Mouse (Mus musculus): ENCODE data around the gene Prss46. TPM values are rescaled to one million over a fixed set of nuclear protein-coding genes. Genes with fewer than 3 reads are reported as not detected.

Prss46 gene
- total and polyA plus RNA-seq, 2 experiments from 2014 or later, result 0.12 TPM; not detected in 1

DNA sequence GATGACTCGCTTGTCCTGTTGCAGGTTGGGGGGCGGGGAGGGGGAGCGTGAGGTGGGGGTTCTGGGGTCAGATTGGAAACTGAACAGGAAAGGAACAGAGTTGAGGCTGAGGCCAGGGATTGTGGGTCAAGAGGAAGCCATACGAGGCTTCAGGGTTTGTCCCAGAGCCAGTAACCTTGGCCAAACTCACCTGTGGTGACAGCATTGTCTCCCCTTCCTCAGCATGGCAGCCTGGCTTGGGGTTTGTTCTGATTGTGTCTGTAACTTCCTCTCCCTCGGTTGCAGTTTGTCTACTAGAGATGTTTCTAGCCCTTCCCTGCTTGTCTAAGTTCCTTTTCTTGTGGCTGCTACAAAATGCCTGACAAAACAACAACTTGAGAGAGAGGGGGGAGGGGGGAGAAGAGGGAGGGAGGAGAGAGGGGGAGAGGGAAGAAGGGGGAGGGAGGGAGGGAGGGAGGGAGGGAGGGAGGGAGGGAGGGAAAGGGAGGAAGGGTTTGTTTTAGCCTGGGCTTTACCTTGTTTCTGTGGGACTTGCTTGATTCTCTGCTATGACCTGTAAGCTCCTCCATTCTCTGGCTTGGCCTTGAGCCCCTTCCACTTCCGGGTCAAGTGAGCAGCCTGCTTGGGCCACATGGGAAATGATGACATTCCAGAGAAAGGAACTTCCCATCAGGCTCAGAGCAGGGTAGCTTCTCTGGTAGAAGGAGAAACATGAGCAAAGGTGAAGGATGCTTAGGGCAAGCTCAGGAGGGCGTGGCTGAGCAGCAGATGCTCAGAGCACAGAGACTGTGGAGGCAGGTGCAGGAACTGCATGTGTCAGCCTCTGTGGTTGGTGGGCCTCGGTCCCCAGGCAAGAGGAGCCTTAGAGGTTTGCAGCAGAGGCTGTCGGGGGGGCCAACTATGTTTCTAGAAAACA is 43.3 kb downstream of the Prss46 start:
- Histone ChIP-seq H3K4me3 (ENCODE audit: low read depth, low read length) (no peak overlapping the region), H3K36me3 (ENCODE audit: insufficient read depth) (no peaks in the 10 kb centered on the region), H3K9me3 (ENCODE audit: low read length) (no peaks in the 10 kb centered on the region), H3K4me2 (ENCODE audit: low read depth) (no peak overlapping the region), H3K27ac (ENCODE audit: low read depth, low read length) (no peak overlapping the region), H3K4me1 (ENCODE audit: insufficient read depth) (no peaks in the 10 kb centered on the region), H3K27me3 (ENCODE audit: insufficient read depth, low read length) (no peaks in the 10 kb centered on the region), H3K9ac (no peak overlapping the region)
- no peak for TF ChIP-seq CTCF (IDR thresholded peaks at IDR 0.05; ENCODE audit: low read depth)
- 58% methylated on average over 9 of the region's 9 CpGs for WGBS
- DNase-seq, result no peak
- no peak for ATAC-seq

DNA sequence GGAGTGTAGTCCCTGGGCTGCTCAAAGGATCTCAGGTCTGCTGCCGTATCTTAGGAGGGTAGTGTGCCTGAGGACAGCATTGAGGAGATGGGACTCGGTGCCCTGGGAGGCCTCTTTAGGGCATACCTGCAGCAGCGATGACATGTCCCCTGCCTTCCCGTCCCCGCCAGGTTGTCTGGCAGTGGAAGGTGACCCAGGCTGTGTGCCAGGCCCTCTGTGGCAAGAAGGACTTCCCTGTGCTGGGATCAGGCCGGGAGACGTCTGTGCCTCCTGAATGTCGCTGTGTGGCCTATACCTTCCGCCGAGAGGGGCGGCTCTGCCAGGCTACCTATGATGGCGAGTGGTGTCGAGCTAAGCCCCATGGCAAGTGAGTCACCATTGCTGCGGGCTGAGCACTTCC is 44.6 kb downstream of the Prss46 start:
- no peak for ATAC-seq

DNA sequence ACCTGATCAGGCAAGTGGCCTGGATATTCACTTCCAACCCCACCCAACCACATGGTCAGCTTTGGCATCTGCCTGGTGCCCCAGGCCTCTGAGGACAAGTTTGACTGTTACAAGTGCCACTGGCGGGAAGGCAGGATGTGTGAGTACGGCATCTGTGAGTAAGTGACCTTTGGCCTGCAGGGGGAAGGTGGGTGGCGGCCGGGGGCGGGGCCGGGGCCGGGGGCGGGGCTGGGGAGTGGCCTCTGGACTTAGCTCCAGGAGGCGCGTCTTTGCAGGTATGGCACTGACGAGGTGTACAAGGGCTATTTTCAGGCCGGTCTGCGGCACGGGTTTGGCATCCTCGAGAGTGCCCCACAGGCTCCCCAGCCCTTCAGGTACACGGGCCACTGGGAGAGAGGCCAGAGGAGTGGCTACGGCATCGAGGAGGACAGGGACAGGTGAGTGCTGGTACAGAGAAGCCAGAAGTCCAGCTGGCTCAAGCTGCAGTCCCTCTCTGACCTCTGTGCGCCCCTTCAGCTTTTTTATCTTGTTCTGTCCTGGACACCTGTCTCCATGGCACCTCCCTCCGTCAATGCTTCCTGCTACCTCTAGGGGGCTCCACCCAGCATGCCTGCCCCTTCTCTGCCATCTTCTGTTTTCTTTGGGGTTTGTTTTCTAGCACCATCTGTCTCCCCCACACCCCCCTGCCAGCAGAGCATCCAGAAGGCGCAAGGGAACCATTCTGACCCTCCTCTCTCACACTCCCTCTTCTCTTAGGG is 45.9 kb downstream of the Prss46 start:
- Histone ChIP-seq H3K4me2 (ENCODE audit: low read depth) (no peak overlapping the region), H3K9ac (no peak overlapping the region)
- no peak for ATAC-seq

More for the DNA sequence above, 44.6 kb downstream of the Prss46 start:
- Histone ChIP-seq H3K27me3 (ENCODE audit: insufficient read depth, low read length) (no peaks in the 10 kb centered on the region), H3K27ac (ENCODE audit: low read depth, low read length) (no peak overlapping the region), H3K4me3 (ENCODE audit: low read depth, low read length) (no peak overlapping the region), H3K4me2 (ENCODE audit: low read depth) (no peak overlapping the region), H3K9me3 (ENCODE audit: low read length) (no peaks in the 10 kb centered on the region), H3K4me1 (ENCODE audit: insufficient read depth) (no peaks in the 10 kb centered on the region), H3K36me3 (ENCODE audit: insufficient read depth) (no peaks in the 10 kb centered on the region), H3K9ac (no peak overlapping the region)
- no peak for TF ChIP-seq CTCF (IDR thresholded peaks at IDR 0.05; ENCODE audit: low read depth)
- WGBS, result 91% methylated on average over 14 of the region's 14 CpGs
- no peak for DNase-seq

DNA sequence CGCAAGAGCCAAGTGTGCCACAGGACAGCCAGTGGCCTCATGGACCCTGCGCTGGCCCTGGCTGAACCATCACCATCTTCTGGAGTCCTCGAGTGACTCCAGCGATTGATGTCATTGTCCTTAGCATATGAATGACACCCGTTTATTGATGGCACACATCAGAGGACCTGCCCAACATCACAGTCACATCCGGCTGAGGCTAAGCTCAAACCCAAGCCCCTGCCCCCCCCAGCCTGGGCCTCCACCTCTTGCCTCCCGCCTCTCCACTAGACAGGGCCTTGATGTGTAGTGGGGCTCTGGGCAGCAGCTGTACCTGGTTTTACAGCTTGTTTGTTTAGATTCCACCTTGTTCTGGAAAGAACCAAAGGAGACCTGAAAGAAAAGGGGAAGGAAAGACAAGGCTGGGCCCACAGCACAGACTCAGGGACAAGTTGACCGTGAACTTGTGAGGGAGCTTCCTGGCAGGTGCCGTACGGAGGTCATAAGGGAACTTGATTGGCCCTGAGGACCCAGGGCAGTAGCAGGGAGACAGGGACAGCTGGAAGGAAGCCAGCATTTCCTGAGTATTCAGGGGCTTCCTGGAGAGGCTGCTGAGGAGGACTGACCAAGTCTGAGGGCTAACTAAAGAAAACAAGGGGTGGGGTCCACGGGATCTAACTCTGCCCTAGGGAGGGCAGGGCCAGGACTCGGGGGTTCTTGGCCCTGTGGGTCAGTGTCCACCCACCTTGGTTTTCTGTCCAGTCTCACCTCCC is 46.9 kb downstream of the Prss46 start:
- no peak overlapping the region for H3K4me2 ChIP-seq (ENCODE audit: low read depth)
- H3K4me3 ChIP-seq (ENCODE audit: low read depth, low read length), result no peak overlapping the region
- no peaks in the 10 kb centered on the region for H3K36me3 ChIP-seq (ENCODE audit: insufficient read depth)
- ATAC-seq (no peak), DNase-seq (no peak)
- H3K27me3 ChIP-seq (ENCODE audit: insufficient read depth, low read length), result no peaks in the 10 kb centered on the region
- no peaks in the 10 kb centered on the region for H3K4me1 ChIP-seq (ENCODE audit: insufficient read depth)
- 86% methylated on average over 12 of the region's 12 CpGs for WGBS
- no peak for TF ChIP-seq CTCF (IDR thresholded peaks at IDR 0.05; ENCODE audit: low read depth)
- H3K9me3 ChIP-seq (ENCODE audit: low read length), result no peaks in the 10 kb centered on the region
- no peak overlapping the region for H3K27ac ChIP-seq (ENCODE audit: low read depth, low read length)
- no peak overlapping the region for H3K9ac ChIP-seq

More for the DNA sequence above, 45.9 kb downstream of the Prss46 start:
- H3K36me3 ChIP-seq (ENCODE audit: insufficient read depth), result no peaks in the 10 kb centered on the region
- 14% methylated on average over 21 of the region's 21 CpGs for WGBS
- no peaks in the 10 kb centered on the region for H3K9me3 ChIP-seq (ENCODE audit: low read length)
- no peak overlapping the region for H3K4me3 ChIP-seq (ENCODE audit: low read depth, low read length)
- no peak for DNase-seq
- no peak overlapping the region for H3K27ac ChIP-seq (ENCODE audit: low read depth, low read length)
- H3K27me3 ChIP-seq (ENCODE audit: insufficient read depth, low read length), result no peaks in the 10 kb centered on the region
- H3K4me1 ChIP-seq (ENCODE audit: insufficient read depth), result no peaks in the 10 kb centered on the region
- peak; percentile 42 for TF ChIP-seq CTCF (IDR thresholded peaks at IDR 0.05; ENCODE audit: low read depth)

DNA sequence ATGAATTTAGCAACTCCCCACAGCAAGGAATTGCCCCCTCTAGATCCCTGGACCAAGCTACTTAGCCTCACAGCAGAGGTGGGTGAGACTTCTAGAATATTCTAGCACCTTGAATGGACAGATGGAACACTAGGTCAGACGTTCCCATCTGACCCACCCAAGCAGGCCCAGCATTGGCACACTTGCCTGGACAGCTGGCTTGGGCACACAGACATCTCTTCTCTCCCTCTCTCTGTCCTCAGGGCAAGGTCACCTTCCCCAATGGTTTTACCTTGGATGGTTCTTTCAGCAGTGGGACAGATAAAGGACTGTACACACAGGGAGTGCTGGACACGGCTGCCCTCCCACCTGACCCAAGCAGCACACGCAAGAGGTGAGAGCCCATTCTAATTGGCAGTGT is 48.2 kb downstream of the Prss46 start:
- Histone ChIP-seq H3K4me3 (ENCODE audit: low read depth, low read length) (no peak overlapping the region), H3K4me2 (ENCODE audit: low read depth) (no peak overlapping the region), H3K27ac (ENCODE audit: low read depth, low read length) (no peak overlapping the region), H3K9ac (no peak overlapping the region), H3K4me1 (ENCODE audit: insufficient read depth) (no peaks in the 10 kb centered on the region), H3K9me3 (ENCODE audit: low read length) (no peaks in the 10 kb centered on the region), H3K27me3 (ENCODE audit: insufficient read depth, low read length) (no peaks in the 10 kb centered on the region), H3K36me3 (ENCODE audit: insufficient read depth) (no peaks in the 10 kb centered on the region)
- DNase-seq, result no peak
- 79% methylated on average over 3 of the region's 3 CpGs for WGBS
- no peak for ATAC-seq
- no peak for TF ChIP-seq CTCF (IDR thresholded peaks at IDR 0.05; ENCODE audit: low read depth)

DNA sequence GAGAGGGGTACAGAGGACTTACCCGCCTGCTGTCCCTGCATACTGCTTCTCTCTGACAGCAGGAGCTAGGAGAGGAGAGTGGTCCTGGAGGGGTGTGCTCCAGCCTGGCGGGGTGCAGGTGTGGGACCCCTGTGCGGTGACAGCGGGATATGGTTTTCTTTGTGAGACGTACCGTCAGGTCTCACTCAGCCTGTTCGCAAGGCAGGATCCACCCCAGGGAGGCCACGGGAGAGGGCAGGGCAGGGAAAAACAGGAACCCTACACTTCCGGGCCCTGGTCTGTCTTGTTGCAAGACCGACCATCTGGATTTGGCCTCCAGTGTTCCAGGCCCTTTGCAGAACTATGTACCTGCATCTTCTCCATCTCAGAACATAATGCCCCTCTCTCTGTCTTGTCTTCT is 49.1 kb downstream of the Prss46 start:
- H3K4me1 ChIP-seq (ENCODE audit: insufficient read depth), result no peaks in the 10 kb centered on the region
- H3K4me3 ChIP-seq (ENCODE audit: low read depth, low read length), result no peak overlapping the region
- H3K4me2 ChIP-seq (ENCODE audit: low read depth), result no peak overlapping the region
- no peak overlapping the region for H3K27ac ChIP-seq (ENCODE audit: low read depth, low read length)
- H3K36me3 ChIP-seq (ENCODE audit: insufficient read depth), result no peaks in the 10 kb centered on the region
- no peak overlapping the region for H3K9ac ChIP-seq
- WGBS, result 66% methylated on average over 10 of the region's 10 CpGs
- H3K27me3 ChIP-seq (ENCODE audit: insufficient read depth, low read length), result no peaks in the 10 kb centered on the region
- ATAC-seq, result no peak
- no peaks in the 10 kb centered on the region for H3K9me3 ChIP-seq (ENCODE audit: low read length)
- no peak for TF ChIP-seq CTCF (IDR thresholded peaks at IDR 0.05; ENCODE audit: low read depth)
- DNase-seq, result no peak
